Mouse (Mus musculus) CH12.LX (cell line): Measurements from ENCODE around the gene 1700057G04Rik.

Experiments
- CHD1 ChIP-seq: IDR thresholded peaks from 2 replicates; pipeline ENCODE4 v1.6.1; 2012; ENCODE audit warnings: low read depth, low read length, improper control_type of control experiment, inconsistent platforms
- CTCF ChIP-seq, 2 experiments: IDR thresholded peaks in 1 of 2; conservative IDR thresholded peaks in 1 of 2; 2 replicates each; pipeline ENCODE4 v1.5.1; 2011 to 2012; ENCODE audit warnings: low read depth in 2 of 2, low read length in 2 of 2, improper control_type of control experiment in 1 of 2, inconsistent platforms in 1 of 2, mild to moderate bottlenecking in 1 of 2, moderate library complexity in 1 of 2
- TCF12 ChIP-seq: IDR thresholded peaks from 2 replicates; pipeline ENCODE4 v1.6.1; 2014; ENCODE audit warnings: low read depth, mild to moderate bottlenecking, inconsistent platforms, low read length, improper control_type of control experiment
- ZC3H11A ChIP-seq: IDR thresholded peaks from 2 replicates; pipeline ENCODE4 v1.6.1; 2012; ENCODE audit warnings: low read depth, mild to moderate bottlenecking, inconsistent platforms, low read length, improper control_type of control experiment

DNA sequence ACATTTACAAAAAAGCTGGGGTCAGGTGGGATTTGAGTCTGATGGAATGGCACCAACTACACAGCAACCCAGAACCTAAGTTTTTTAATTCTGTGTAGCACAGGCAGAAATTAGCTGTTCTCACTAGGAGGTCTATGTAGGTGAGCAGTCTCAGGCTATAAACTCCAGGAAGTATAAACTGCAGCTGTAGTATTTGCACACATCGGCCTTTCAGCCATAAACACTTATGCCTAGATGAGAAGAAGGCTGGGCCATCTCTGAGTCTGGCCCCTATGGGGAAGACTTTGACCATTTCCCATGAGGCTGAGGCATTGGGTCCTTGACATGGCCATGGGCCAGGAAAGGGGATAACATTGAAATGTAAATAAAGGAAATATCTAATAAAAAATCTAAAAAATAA, 76.7 kb downstream of the 1700057G04Rik start:
- TF ChIP-seq CTCF (conservative IDR thresholded peaks at IDR 0.05 in 1 of 2, IDR thresholded peaks at IDR 0.05 in 1 of 2; ENCODE audit: low read depth in 2 of 2, low read length in 2 of 2) (no peak), ZC3H11A (no peak), CHD1 (no peak), TCF12 (no peak)
